Mouse (Mus musculus) MEL (cell line): Measurements from ENCODE around the gene Mrpl42. TPM values are rescaled to one million over a fixed set of nuclear protein-coding genes. Genes with fewer than 3 reads are reported as not detected.

Experiments
- DNase-seq: peaks from one replicate; pipeline ENCODE4 v3.0.0; 2011; ENCODE audit warnings: low read depth, low spot score
- H3K27ac ChIP-seq: 2 replicates; pipeline ENCODE4 v1.5.1; 2012; ENCODE audit warnings: low read depth, mild to moderate bottlenecking, control low read depth, low read length, moderate library complexity; ENCODE audit not compliant: control insufficient read depth
- H3K27me3 ChIP-seq, 2 experiments: fragments of 150-350 bp in 1 of 2; sonication (generic) in 1 of 2; 2 replicates each; pipeline ENCODE4 v1.6.1; 2012; ENCODE audit warnings: low read length in 2 of 2, mild to moderate bottlenecking in 2 of 2, improper control_type of control experiment in 1 of 2, moderate library complexity in 1 of 2; ENCODE audit not compliant: insufficient read depth in 2 of 2, control insufficient read depth in 1 of 2
- H3K36me3 ChIP-seq, 2 experiments: 2 replicates each; pipeline ENCODE4 v1.6.1; 2012 to 2014; ENCODE audit warnings: low read length in 2 of 2, improper control_type of control experiment in 1 of 2, inconsistent platforms in 1 of 2, mild to moderate bottlenecking in 1 of 2; ENCODE audit not compliant: insufficient read depth in 2 of 2, control insufficient read depth in 1 of 2
- H3K4me1 ChIP-seq, 2 experiments: fragments of 150-350 bp in 1 of 2; sonication (generic) in 1 of 2; 2 replicates each; pipeline ENCODE4 v1.6.1; 2012; ENCODE audit warnings: low read length in 2 of 2, improper control_type of control experiment in 1 of 2, mild to moderate bottlenecking in 1 of 2; ENCODE audit not compliant: insufficient read depth in 2 of 2, control insufficient read depth in 1 of 2
- H3K4me3 ChIP-seq, 2 experiments: fragments of 150-350 bp in 1 of 2; sonication (generic) in 1 of 2; 2 replicates each; pipeline ENCODE4 v1.5.1; 2012; ENCODE audit warnings: low read depth in 2 of 2, low read length in 2 of 2, mild to moderate bottlenecking in 2 of 2, moderate library complexity in 2 of 2, control low read depth in 1 of 2, improper control_type of control experiment in 1 of 2; ENCODE audit not compliant: control insufficient read depth in 1 of 2, insufficient read depth in 1 of 2
- H3K79me2 ChIP-seq: 2 replicates; pipeline ENCODE4 v1.6.1; 2012; ENCODE audit warnings: mild to moderate bottlenecking, low read length, moderate library complexity; ENCODE audit not compliant: control insufficient read depth, poor library complexity, insufficient read depth
- H3K9ac ChIP-seq: 2 replicates; pipeline ENCODE4 v1.6.1; 2012; ENCODE audit warnings: low read depth, mild to moderate bottlenecking, control low read depth, low read length, moderate library complexity; ENCODE audit not compliant: control insufficient read depth, poor library complexity, severe bottlenecking
- H3K9me3 ChIP-seq: fragments of 150-350 bp; sonication (generic); replicated peaks from 2 replicates; pipeline ENCODE4 v1.6.1; 2012; ENCODE audit warnings: mild to moderate bottlenecking, low read length, improper control_type of control experiment, moderate library complexity; ENCODE audit not compliant: insufficient read depth
- CHD1 ChIP-seq: IDR thresholded peaks from 2 replicates; pipeline ENCODE4 v1.6.1; 2012; ENCODE audit warnings: low read depth, mild to moderate bottlenecking, inconsistent platforms, low read length, improper control_type of control experiment
- CTCF ChIP-seq, 3 experiments: IDR thresholded peaks in 2 of 3; conservative IDR thresholded peaks in 1 of 3; 2 replicates each; pipeline ENCODE4 v1.5.1; 2011 to 2012; ENCODE audit warnings: low read length in 3 of 3, low read depth in 2 of 3, mild to moderate bottlenecking in 2 of 3, improper control_type of control experiment in 1 of 3, inconsistent platforms in 1 of 3, mixed read lengths in 1 of 3, moderate library complexity in 1 of 3; ENCODE audit not compliant: control insufficient read depth in 1 of 3, insufficient read depth in 1 of 3, poor library complexity in 1 of 3, severe bottlenecking in 1 of 3
- E2F4 ChIP-seq: IDR thresholded peaks from 2 replicates; pipeline ENCODE4 v1.6.1; 2011; ENCODE audit warnings: low read depth, low read length, improper control_type of control experiment, borderline replicate concordance
- EP300 ChIP-seq, 2 experiments: IDR thresholded peaks; 2 replicates each; pipeline ENCODE4 v1.6.1; 2011; ENCODE audit warnings: improper control_type of control experiment in 2 of 2, low read length in 2 of 2, low read depth in 1 of 2, mild to moderate bottlenecking in 1 of 2
- ETS1 ChIP-seq: IDR thresholded peaks from 2 replicates; pipeline ENCODE4 v1.6.1; 2012; ENCODE audit warnings: low read depth, mild to moderate bottlenecking, inconsistent platforms, low read length, improper control_type of control experiment, moderate library complexity
- GATA1 ChIP-seq: IDR thresholded peaks from 2 replicates; pipeline ENCODE4 v1.6.1; 2011; ENCODE audit warnings: low read depth, low read length, improper control_type of control experiment
- JUND ChIP-seq: IDR thresholded peaks from 2 replicates; pipeline ENCODE4 v1.6.1; 2011; ENCODE audit warnings: low read depth, mild to moderate bottlenecking, improper control_type of control experiment, low read length
- MAFK ChIP-seq: IDR thresholded peaks from 2 replicates; pipeline ENCODE4 v1.6.1; 2011; ENCODE audit warnings: low read depth, mild to moderate bottlenecking, low read length, improper control_type of control experiment, borderline replicate concordance
- MEF2A ChIP-seq: IDR thresholded peaks from 2 replicates; pipeline ENCODE4 v1.6.1; 2014; ENCODE audit warnings: low read depth, mild to moderate bottlenecking, inconsistent platforms, low read length, improper control_type of control experiment; ENCODE audit not compliant: poor library complexity, insufficient replicate concordance, severe bottlenecking; ENCODE audit errors: extremely low read depth
- MYB ChIP-seq: IDR thresholded peaks from 2 replicates; pipeline ENCODE4 v1.6.1; 2011; ENCODE audit warnings: mild to moderate bottlenecking, low read depth, low read length, improper control_type of control experiment
- NELFE ChIP-seq: IDR thresholded peaks from 2 replicates; pipeline ENCODE4 v1.6.1; 2011; ENCODE audit warnings: low read depth, low read length, improper control_type of control experiment
- POLR2A ChIP-seq, 2 experiments: IDR thresholded peaks; 2 replicates each; pipeline ENCODE4 v1.6.1; 2011 to 2012; ENCODE audit warnings: low read length in 2 of 2, mild to moderate bottlenecking in 2 of 2, control low read depth in 1 of 2, improper control_type of control experiment in 1 of 2, low read depth in 1 of 2, moderate library complexity in 1 of 2; ENCODE audit not compliant: control insufficient read depth in 1 of 2, insufficient read depth in 1 of 2, poor library complexity in 1 of 2
- POLR2AphosphoS2 ChIP-seq: IDR thresholded peaks from 2 replicates; pipeline ENCODE4 v1.6.1; 2011; ENCODE audit warnings: low read length, improper control_type of control experiment
- RAD21 ChIP-seq: IDR thresholded peaks from 2 replicates; pipeline ENCODE4 v1.6.1; 2011; ENCODE audit warnings: mild to moderate bottlenecking, low read depth, low read length, improper control_type of control experiment
- RCOR1 ChIP-seq: IDR thresholded peaks from 2 replicates; pipeline ENCODE4 v1.6.1; 2012; ENCODE audit warnings: low read depth, mild to moderate bottlenecking, inconsistent platforms, low read length, improper control_type of control experiment
- SMC3 ChIP-seq: IDR thresholded peaks from 2 replicates; pipeline ENCODE4 v1.6.1; 2011; ENCODE audit warnings: low read depth, low read length, improper control_type of control experiment
- TAL1 ChIP-seq: IDR thresholded peaks from 2 replicates; pipeline ENCODE4 v1.6.1; 2012; ENCODE audit warnings: mild to moderate bottlenecking, inconsistent platforms, low read length, moderate library complexity, mixed read lengths
- TCF12 ChIP-seq: IDR thresholded peaks from 2 replicates; pipeline ENCODE4 v1.6.1; 2014; ENCODE audit warnings: low read depth, mild to moderate bottlenecking, inconsistent platforms, low read length, improper control_type of control experiment, moderate library complexity
- USF1 ChIP-seq: IDR thresholded peaks from 2 replicates; pipeline ENCODE4 v1.6.1; 2014; ENCODE audit warnings: low read depth, mild to moderate bottlenecking, inconsistent platforms, low read length, improper control_type of control experiment, moderate library complexity
- USF2 ChIP-seq, 2 experiments: IDR thresholded peaks; 2 replicates each; pipeline ENCODE4 v1.6.1; 2011 to 2012; ENCODE audit warnings: improper control_type of control experiment in 2 of 2, low read length in 2 of 2, borderline replicate concordance in 1 of 2, inconsistent platforms in 1 of 2, low read depth in 1 of 2, mild to moderate bottlenecking in 1 of 2; ENCODE audit not compliant: insufficient read depth in 1 of 2
- ZC3H11A ChIP-seq: IDR thresholded peaks from 2 replicates; pipeline ENCODE4 v1.6.1; 2012; ENCODE audit warnings: low read depth, mild to moderate bottlenecking, inconsistent platforms, low read length, improper control_type of control experiment
- ZKSCAN1 ChIP-seq: IDR thresholded peaks from 2 replicates; pipeline ENCODE4 v1.6.1; 2012; ENCODE audit warnings: low read depth, mild to moderate bottlenecking, inconsistent platforms, low read length, improper control_type of control experiment, moderate library complexity
- ZMIZ1 ChIP-seq: IDR thresholded peaks from 2 replicates; pipeline ENCODE4 v1.6.1; 2012; ENCODE audit warnings: low read depth, mild to moderate bottlenecking, inconsistent platforms, low read length, improper control_type of control experiment, moderate library complexity
- polyA plus RNA-seq, 2 experiments: library from polyadenylated mRNA; stranded (reverse) in 1 of 2; unstranded in 1 of 2; fragments of >175 nt in 1 of 2; fragments of >200 nt in 1 of 2; gene quantifications; 2 replicates each; pipeline versions ENCODE4 v1.2.1 to v1.2.4; 2012; ENCODE audit warnings: low replicate concordance in 2 of 2, low read depth in 1 of 2; ENCODE audit not compliant: insufficient read length in 2 of 2, insufficient read depth in 1 of 2, missing spikeins in 1 of 2
- total RNA-seq: library from RNA; depleted of rRNA; stranded (reverse); fragments of 300-350 nt; gene quantifications from 2 replicates; pipeline ENCODE4 v1.2.3, GENCODE M21; 2012

Gene Mrpl42
- total and polyA plus RNA-seq, 3 experiments = 187 to 1,026 (median 298) TPM

- Histone ChIP-seq H3K36me3 (no peaks in the 10 kb centered on the region), H3K4me1 (no peaks in the 10 kb centered on the region), H3K27ac (no peak overlapping the region)
- TF ChIP-seq RAD21 (peak; percentile 37), ZC3H11A (no peak), RCOR1 (no peak), ZMIZ1 (no peak), CTCF (IDR thresholded peaks at IDR 0.05 in 2 of 3, conservative IDR thresholded peaks at IDR 0.05 in 1 of 3; ENCODE audit: control insufficient read depth in 1 of 3, insufficient read depth in 1 of 3, low read depth in 2 of 3, low read length in 3 of 3, poor library complexity in 1 of 3, severe bottlenecking in 1 of 3) (peak in 2 of 3 experiments; percentile 29 to 34; a peak in 3 of 6 replicates), MAFK (no peak), SMC3 (peak; percentile 52), USF1 (peak; percentile 36; the same call in 1 of the 2 replicates)
- TF ChIP-seq, all 39 proteins: peak for 4
- no peaks in the 10 kb centered on the region; a peak in 2 of 4 replicates for H3K27me3 ChIP-seq
- no peaks in the 10 kb centered on the region for H3K79me2 ChIP-seq
- no peak for DNase-seq
- no peak overlapping the region for H3K4me3 ChIP-seq
- H3K9ac ChIP-seq = no peak overlapping the region
- H3K9me3 ChIP-seq = no peaks in the 10 kb centered on the region
These were observed 61.2 kb downstream of the Mrpl42 start for GRCm38 (mm10) chr10:95440566-95440965.

DNA sequence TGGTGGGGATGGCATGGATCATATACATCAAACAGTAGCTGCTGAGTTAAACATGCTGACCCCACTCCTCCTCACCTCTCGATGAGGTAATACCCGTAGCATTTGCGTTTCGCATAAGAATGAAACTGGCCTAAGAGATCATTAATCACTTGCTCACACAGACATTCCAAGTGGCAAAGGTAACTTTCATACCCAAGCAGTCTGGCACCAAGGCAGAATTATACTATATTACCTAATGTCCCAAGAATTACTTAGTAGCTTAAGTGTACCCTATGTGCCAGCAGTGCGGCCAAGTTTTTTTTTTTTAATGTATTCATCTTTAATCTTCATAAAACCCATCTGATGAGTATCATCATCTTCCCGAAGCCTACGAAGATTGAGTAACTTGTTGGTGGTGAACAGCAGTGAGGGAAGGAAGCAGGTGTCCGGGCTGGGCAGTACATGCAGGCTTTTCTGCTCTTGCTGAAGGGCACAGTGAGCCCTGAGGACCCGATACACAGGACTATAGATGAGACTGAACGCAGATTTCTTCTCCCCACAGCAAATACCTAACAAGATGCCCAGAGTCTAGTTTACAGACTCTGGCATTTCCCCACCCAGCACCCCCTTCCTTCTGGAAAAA, 61.9 kb downstream of the Mrpl42 start:
- H3K9ac ChIP-seq = no peak overlapping the region
- H3K79me2 ChIP-seq = no peaks in the 10 kb centered on the region
- H3K27ac ChIP-seq = no peak overlapping the region
- H3K9me3 ChIP-seq = no peaks in the 10 kb centered on the region
- H3K36me3 ChIP-seq = no peaks in the 10 kb centered on the region
- H3K27me3 ChIP-seq = no peaks in the 10 kb centered on the region; a peak in 2 of 4 replicates
- TF ChIP-seq NELFE (no peak), JUND (no peak), CHD1 (no peak), USF2 (IDR thresholded peaks at IDR 0.05; ENCODE audit: borderline replicate concordance in 1 of 2, insufficient read depth in 1 of 2, low read depth in 1 of 2, low read length in 2 of 2) (no peak), POLR2AphosphoS2 (no peak), ZKSCAN1 (no peak), RAD21 (no peak), MYB (no peak), EP300 (IDR thresholded peaks at IDR 0.05; ENCODE audit: low read depth in 1 of 2, low read length in 2 of 2) (no peak), ETS1 (no peak), GATA1 (no peak), POLR2A (IDR thresholded peaks at IDR 0.05; ENCODE audit: control insufficient read depth in 1 of 2, insufficient read depth in 1 of 2, low read depth in 1 of 2, low read length in 2 of 2, poor library complexity in 1 of 2) (no peak), TAL1 (no peak), E2F4 (no peak), TCF12 (no peak), CTCF (IDR thresholded peaks at IDR 0.05 in 2 of 3, conservative IDR thresholded peaks at IDR 0.05 in 1 of 3; ENCODE audit: control insufficient read depth in 1 of 3, insufficient read depth in 1 of 3, low read depth in 2 of 3, low read length in 3 of 3, poor library complexity in 1 of 3, severe bottlenecking in 1 of 3) (no peak), MEF2A (no peak)
- DNase-seq = no peak
- H3K4me3 ChIP-seq = no peak overlapping the region
- no peaks in the 10 kb centered on the region for H3K4me1 ChIP-seq
